Mouse (Mus musculus) lung, postnatal 25 days (tissue): ENCODE measurements around the gene Mob2.

Source experiments
- DNase-seq: peaks from one replicate; pipeline ENCODE4 v3.0.0; 2022; ENCODE audit warnings: low spot score

Mob2 gene

GRCm38 (mm10) chr7:142060931-142061565 lies at the start of gene Mob2:
TSS of gene Mob2 (minus strand) at chr7:142061065.
- peak; percentile 92 for DNase-seq

GRCm38 (mm10) chr7:142104747-142105146 lies 43.9 kb upstream of the Mob2 start:
- no peak for DNase-seq

DNA sequence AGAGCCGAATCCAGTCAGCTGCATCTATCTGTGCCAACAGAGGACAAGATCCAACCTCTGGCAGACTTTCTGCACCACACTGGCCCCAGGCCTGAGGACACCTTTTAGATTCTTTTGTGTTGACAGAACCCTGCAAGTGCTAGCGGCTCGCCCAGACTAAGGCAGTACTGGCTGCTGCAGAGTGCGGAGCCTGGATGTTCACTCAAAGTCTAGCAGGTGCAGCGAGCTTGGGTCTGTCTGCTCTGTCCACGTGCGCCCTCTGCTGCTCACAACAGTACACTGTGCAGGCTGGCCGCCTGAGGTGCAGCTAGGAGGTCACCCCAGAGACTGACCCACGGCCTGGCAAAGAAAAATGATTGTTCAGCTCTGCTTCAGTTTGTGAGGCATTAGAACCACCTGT lies 36.9 kb upstream of the Mob2 start:
- DNase-seq: peak; percentile 79

DNA sequence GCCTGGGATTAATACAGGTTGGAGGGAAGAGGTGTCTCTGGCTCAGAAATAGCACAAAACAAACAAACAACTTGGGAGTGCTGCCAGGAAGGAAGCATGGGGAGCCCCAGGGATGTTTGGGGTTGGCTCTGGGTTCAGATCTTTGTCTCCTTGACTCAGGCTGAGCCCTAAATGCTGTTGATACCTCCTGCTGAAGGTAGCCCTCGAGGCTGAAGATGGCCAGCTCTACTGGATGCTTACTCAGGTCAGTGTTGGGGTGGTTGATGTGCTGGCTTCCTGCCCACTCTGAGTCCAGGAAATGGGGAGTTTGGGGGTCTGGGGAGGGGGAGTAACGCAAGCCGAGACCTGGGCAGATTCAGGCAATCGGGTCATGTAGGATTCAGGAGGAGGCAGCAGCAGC lies 35.8 kb upstream of the Mob2 start:
- no peak for DNase-seq

GRCm38 (mm10) chr7:142095183-142095931 lies 34.5 kb upstream of the Mob2 start, which contains the start of gene Dusp8:
TSS of gene Dusp8 (minus strand) at chr7:142095843.
- DNase-seq: peak; percentile 91

GRCm38 (mm10) chr7:142094301-142095143 lies 33.7 kb upstream of the Mob2 start:
- no peak for DNase-seq

GRCm38 (mm10) chr7:142093696-142094240 lies 32.9 kb upstream of the Mob2 start:
- no peak for DNase-seq

DNA sequence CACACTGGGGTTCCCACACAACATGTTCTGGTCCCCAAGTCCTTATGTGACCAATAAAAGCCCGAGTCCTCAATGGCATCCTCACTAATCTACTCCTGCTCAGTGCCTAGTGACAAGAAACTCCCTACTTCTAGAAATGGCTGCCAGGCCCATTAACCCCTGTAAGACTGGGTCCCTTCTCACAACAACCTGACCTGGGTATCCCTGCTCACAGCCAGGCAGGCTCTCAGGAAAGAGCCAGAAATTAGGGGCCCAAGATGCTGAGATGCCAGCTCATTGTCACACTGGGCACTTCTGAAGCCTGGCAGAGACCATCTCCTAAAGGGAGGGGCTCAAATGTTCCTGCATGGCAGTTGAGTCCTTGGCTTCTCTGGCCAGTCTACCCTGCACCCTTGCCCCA lies 32.1 kb upstream of the Mob2 start:
- no peak for DNase-seq

- DNase-seq: no peak
Observed at GRCm38 (mm10) chr7:142091848-142092247, 31.0 kb upstream of the Mob2 start.

DNA sequence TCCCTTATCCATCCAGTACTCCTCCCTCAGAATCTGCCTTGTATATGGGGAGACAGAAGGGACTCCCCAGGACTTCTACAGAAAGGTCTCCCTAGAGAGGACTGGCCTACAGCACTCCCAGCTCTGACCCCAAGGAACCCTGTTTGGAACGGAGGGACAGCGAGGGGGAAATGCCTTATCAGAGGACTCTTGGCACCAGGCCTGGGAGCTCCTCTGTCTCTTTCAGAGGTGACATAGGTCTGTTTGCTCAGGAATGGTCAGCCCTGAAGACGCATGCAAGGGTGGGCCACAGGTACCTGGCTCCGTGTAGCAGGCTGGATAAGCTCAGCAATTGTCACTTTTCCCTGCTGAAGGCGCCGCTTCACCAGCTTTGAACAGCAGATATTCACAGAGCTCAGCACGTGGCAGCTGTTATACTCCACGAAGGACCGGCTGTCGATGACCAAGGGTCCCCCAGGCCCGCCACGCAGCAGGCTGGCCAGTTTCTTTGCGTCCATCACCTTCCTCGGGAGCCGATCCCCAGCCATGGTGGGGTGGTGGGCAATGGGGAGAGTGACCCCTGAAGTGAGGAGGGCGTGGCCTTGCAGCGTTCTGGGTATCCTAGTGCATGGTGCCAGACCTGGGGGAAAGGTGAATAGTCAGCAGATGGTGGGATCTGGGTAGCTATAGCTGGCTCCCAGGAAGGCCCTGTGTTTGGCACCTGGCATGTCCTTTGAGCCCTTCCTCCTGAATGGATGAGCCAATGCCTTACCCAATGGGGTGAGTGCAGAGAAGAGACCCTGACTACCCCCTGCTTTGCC lies 29.0 kb upstream of the Mob2 start:
- no peak for DNase-seq

DNA sequence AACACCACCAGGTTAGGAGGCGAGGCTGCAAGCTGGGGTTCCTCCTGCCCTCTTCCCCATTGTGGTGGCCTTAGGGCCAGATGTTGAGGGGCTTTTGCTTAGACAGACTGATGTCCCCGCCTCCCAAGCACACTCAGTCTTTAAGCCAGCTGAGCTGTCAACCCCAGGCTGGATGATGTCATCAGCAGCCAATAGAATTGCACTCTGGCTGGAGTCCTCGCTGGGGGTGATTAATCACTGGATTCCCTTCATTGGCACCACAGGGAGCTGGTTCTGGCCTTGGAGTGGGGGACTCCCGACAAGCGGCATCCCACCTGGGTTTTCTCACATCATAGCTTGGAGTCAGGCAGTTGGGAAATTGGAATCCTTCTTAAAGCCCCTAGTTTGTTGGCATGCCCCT lies 28.0 kb upstream of the Mob2 start:
- no peak for DNase-seq

- DNase-seq: no peak
Observed at GRCm38 (mm10) chr7:142087069-142087652, 26.3 kb upstream of the Mob2 start.

DNA sequence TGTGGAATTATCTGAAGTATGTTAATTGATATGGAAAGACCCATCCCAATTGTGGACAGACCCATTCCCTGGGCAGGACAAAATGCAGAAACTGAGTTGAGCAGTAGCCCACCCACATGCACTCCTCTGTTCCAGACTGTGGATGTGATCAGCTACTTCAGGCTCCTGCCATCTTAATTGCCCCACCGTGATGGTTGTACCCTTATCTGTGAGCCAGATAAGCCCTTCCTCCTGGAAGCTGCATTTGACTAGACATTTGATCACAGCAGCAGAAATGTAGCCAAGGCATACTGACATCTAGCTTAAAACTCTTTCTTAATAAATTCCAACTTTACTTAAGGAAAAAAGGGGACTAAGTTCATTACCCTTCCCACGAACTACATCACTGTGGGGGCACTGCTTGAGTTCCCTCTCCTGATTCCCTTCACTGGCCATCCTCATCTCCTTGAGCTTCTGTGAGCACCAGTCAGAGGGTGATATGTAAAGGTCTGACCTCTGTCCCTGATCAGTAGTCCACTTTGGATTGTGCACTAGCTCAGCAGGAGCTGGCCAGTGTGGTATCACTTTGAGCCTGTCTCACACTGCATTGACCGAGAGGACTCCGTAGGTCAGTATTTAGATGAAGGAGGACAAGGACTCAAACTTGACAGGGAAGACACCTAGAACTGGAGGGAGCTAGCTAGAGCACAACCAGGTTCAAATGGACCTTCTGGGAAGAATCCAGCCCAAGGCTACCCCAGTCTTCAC lies 25.5 kb upstream of the Mob2 start:
- DNase-seq: no peak

- peak; percentile 85 for DNase-seq
Observed at GRCm38 (mm10) chr7:142084820-142085219, 24.0 kb upstream of the Mob2 start.

DNA sequence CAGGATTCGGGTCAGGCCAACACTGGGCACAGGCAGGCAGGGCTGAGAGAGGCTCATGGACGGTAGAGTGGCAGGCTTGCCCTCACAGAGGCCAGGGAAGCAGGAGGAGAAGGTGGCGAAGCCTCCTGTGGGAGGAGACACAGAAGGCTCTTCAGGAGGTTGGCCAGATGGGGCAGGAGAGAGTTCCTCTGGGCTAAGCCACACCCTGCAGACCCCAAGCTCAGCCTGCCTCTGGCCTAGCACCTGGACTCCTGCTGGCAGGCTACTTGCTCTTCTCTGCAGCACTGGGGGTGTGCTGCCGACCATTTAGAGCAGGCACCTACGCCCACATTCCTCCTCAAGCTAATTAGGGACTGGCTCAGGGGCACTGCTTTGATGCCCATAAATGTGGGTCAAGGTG lies 23.5 kb upstream of the Mob2 start:
- no peak for DNase-seq

DNA sequence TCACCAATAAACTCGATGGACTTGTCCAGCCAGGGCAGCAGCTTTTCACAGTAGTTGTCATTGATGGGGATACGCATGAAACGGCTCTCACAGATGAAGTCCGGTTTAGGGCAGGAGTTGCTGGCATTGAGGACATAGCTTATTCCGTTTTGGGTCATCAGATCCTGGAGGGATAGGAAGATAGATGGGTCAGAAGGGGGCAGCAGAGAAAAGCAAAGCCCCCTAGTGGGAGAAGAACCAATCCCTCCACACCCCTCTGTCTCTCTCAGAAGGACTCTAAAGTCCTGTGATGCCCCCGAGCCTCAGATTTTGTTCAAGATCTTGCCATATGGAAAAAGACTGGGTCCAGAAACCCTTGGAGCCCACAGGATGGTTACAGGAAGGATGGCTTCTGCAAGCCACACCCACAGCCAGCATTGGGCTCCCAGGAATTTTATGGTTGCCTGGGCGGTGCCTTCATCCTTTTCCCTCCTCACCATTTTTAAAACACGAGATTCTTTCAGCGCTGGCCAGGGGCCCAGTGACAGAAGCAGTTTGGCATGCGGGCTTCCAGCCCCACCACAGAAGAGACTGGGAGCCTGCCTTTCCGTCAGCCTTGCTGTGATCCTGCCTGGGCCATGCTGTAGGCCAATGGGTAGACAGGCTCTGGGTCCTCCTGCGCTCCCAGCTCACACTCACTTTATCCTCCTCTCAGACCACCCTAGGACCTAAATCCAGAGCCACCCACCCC lies 22.9 kb upstream of the Mob2 start:
- DNase-seq: peak; percentile 77

GRCm38 (mm10) chr7:142082607-142083006 lies 21.7 kb upstream of the Mob2 start:
- DNase-seq: no peak

DNA sequence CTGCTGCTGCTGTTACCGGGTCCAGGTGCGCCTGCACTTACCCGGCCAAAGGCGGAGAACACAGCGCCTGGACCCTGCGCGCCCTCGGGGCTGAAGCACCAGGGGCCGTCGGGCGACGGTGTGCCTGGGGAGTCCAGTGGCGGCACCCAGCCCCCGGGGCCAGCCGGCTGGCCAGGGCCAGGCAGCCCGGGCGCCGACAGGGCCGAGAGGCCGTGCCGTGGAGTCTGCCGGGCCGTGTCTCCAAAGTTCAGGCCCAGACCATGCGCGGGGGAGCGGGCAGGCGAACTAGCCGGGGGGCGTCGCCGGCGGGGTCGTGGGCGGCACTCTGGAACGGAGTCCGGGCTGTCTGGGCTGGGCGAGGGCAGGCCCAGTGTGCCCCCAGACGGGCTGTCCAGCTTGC lies 21.3 kb upstream of the Mob2 start:
- no peak for DNase-seq

DNA sequence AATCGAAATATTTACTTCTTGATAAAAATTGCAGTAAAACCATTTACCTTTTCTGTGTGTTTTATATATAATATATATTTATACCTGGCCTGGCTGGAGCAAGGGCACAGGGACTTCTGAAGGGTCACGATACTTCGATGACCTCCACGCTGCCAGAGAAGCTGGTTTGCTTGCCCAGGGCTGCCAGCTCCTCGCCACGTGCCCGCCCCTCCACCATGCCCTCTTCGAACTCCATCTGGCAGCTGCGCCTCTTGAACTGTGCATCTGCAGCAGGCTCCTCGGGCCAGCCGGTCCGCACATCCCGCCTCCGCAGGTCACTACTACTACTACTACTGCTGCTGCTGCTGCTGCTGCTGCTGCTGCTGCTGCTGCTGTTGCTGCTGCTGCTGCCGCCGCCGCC lies 20.9 kb upstream of the Mob2 start:
- DNase-seq: no peak

DNA sequence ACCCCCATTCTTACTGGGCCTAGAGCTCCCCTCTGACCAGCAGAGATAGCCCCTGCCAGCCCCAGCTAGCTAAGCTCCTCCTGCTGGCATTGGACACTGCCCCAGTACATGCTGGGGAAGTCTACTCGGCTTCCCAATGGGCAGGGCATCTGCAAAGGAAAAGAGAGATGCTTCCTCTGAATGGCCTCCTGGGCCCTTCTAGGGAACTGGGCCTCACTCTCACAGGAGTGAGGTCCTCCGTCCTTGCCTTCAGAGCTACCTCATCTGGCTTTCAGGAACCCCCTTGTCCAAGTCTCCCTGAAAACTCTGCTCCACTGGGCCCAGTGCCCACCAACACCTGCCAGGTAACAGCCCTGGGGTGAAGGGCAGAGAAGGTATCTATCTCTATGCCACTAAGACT lies 20.0 kb upstream of the Mob2 start:
- DNase-seq: no peak
